Mouse (Mus musculus) brain, embryonic 14.5 days (tissue): ENCODE results near the gene Btf3l4. TPM values are rescaled to one million over a fixed set of nuclear protein-coding genes. Genes with fewer than 3 reads are reported as not detected.

Experiments
- DNase-seq: peaks from one replicate; pipeline ENCODE4 v3.0.0-alpha.2; 2011; ENCODE audit warnings: low read depth
- CTCF ChIP-seq: fragments of 200-500 bp; IDR thresholded peaks from 2 replicates; pipeline ENCODE4 v1.5.1; 2012; ENCODE audit warnings: inconsistent platforms, mild to moderate bottlenecking, moderate library complexity, borderline replicate concordance; ENCODE audit not compliant: insufficient read depth, insufficient read length; ENCODE audit errors: extremely low read depth
- POLR2A ChIP-seq: fragments of 200-500 bp; IDR thresholded peaks from 2 replicates; pipeline ENCODE4 v1.6.1; 2012; ENCODE audit warnings: mild to moderate bottlenecking, inconsistent platforms, borderline replicate concordance; ENCODE audit not compliant: poor library complexity, insufficient read depth, insufficient read length, severe bottlenecking; ENCODE audit errors: extremely low read depth
- polyA plus RNA-seq: library from polyadenylated mRNA; depleted of rRNA; stranded (reverse); fragments of >200 nt; gene quantifications from 2 replicates; pipeline ENCODE4 v1.2.3, GENCODE M21; 2012; rRNA removed

Gene Btf3l4
- 113 and 134 TPM in 2 replicates for polyA plus RNA-seq

DNA sequence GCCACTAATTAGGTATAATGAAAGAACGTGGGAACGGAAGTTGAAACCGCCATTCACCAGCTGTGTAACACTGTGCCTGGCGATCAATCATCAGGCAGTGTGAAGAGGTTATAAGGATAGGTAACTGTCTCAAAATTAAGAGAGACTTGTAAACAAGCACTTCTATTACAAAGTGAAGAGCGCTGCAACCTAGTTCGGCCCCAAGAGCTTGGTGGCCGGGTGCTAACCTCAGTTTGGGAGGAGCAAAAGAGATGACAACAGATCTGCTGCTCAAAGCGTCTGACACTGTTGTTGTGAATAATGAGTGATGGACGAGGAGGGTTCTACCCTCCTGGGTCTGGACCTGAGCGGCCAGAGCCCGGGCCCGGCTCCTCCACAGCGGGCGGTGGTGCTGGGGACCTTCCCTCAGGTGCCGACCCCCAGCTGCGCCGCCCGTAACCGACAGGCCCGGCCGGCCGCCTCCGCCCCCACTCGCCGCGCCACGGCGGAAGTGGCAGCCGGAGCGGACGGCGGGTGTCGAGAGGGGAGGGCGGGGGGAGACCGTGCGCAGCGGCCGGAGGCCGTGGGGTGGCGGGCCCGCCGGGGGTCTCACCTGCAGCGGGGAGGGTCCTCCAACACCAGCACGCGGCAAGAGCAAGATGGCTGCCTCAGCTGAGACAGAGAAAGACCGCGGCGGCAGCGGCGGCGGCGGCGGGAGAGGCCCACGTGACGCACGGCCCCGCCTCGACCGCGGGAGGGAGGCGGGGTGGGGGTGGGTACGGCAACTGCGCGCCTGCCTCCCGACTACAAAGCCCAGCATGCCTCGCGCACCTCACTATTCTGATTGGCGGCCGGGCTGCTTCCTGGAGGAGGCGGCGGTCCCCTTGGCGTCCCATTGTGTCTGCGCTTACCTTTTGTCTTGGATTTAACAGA lies at the start of gene Btf3l4:
Gene Btf3l4 (minus strand): TSS at position 699 of the 912 bp plus-strand sequence.
- DNase-seq = peak; percentile 99
- TF ChIP-seq CTCF (no peak), POLR2A (peak; percentile 69)

DNA sequence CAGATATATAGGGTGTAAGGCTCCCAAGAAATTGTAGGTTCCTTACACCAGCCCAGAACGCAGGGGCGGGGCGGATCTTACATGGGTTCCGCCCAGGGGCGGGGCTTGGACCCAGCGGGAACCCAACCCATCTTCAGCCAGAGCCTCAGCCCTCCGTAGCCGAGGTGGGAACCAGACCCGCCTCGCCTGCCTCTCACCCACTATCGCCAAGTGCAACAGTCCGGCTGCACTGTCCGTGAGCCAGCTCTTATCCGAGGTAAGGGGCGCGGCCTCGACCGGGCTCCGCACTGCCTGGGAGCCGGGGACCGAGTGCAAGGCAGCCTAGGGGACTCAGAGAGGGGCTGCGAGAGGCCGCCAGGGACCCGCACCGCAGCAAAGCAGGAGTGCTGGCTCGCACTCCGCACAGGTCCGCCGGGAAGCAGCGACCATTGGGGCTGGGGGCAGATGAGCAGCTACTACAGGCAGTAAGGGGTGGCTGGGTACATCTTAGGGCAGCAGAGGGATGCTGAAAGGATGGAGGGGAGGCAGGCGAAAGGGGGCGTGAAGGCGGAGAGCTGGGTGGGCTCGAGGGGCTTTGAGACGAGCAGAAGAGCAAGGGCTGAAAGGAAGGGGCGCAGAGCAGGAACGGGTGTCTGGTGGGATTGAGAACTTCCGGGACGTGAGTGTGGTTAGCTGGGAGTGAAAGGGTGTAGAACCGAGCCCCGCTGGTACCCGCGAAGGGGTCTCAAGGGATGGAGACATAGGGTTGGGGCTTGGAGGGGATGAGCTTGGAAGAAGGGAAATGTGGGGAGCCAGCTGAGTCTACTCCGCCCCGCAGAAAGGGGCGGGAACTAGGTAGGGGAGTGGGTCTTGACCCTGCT lies 45.8 kb upstream of the Btf3l4 start, which contains the start of gene Rab3b:
Gene Rab3b (plus strand): TSS at position 101 of the 860 bp plus-strand sequence.
- peak; percentile 87 for DNase-seq
- no peak for TF ChIP-seq CTCF
- TF ChIP-seq POLR2A = no peak

DNA sequence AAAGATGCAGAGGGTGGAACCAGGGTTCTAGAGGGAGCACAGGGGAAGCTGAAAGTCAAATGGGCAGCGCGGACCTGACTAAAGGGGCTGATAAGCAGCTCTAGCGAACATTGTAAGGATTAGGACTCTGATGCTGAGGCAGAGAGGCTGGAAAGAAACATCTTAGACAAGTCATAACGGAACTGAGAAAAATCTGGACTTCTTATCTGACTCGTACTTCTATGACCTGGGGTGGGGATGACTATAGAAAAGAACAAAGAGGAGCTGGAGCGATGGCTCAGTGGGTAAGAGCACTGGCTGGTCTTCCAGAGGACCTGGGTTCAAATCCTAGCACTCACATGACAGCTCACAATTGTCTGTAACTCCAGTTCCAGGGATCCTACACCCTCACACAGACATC lies 44.5 kb upstream of the Btf3l4 start:
- TF ChIP-seq CTCF (no peak), POLR2A (no peak)
- no peak for DNase-seq

DNA sequence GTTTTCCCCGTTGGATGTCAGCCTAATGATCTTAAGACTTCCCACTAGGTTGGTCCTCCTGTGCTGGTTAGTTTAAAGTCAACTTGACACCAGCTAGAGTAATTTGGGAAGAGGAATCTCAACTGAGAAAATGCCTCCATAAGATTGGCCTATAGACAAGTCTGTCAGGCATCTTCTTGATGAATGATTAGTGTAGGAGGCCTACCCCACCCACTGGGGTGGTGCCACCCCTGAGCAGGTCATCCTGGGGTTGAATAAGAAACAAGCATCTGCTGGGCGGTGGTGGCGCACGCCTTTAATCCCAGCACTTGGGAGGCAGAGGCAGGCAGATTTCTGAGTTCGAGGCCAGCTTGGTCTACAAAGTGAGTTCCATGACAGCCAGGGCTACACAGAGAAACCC lies 40.3 kb upstream of the Btf3l4 start:
- DNase-seq = no peak
- TF ChIP-seq POLR2A = no peak
- TF ChIP-seq CTCF = no peak

DNA sequence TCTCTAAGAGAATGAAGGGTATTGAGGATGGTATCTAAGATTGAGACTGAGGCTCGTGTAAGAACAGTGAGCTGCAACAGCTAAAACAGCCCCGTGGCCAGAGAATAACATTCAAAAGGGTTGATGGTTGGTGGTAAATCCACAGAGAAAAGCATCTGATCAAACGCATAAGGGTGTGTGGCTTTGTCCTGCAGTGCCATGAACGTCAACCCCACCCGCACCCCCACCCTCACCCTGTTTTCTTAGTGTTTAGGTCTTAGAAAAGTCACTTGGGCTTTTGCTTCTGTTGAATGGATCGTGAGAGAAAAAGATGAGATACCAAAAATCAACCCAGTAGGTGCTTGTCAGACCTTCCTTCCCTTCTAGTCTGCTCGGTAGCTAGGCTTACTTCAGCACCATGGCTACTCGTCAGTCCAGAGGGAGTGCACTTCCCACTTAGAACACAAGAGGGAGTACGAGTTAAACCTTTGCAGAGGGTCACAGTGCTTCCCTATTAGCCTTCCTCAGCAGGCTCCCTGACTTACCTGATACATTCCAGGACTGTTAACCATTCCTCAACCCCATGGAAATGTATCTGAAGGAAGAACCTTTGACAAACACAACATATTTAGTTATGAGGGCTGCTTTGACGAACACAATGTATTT lies 36.4 kb upstream of the Btf3l4 start:
- peak; percentile 94 for DNase-seq
- TF ChIP-seq POLR2A = no peak
- peak; percentile 90; the same call in 1 of the 2 replicates for TF ChIP-seq CTCF

DNA sequence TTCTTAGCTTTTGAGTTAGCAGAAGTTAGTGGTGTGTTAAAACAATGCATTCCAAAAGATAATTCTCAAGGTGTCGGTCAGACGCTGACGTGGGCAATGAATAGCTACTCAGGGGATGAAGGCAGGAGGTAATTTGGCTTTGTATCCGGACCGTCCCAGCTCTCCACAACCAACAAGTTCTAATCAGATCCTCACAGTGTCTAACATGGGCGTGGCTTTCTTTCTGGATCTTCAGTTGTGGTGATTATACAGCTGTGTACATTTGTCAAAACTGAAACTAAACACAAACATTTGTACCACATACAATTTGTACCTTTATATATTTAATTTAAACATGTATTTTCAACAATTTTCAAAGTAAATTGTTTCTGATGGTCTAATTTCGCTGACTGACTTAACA lies 33.4 kb upstream of the Btf3l4 start:
- no peak for DNase-seq
- no peak for TF ChIP-seq CTCF
- TF ChIP-seq POLR2A = no peak

DNA sequence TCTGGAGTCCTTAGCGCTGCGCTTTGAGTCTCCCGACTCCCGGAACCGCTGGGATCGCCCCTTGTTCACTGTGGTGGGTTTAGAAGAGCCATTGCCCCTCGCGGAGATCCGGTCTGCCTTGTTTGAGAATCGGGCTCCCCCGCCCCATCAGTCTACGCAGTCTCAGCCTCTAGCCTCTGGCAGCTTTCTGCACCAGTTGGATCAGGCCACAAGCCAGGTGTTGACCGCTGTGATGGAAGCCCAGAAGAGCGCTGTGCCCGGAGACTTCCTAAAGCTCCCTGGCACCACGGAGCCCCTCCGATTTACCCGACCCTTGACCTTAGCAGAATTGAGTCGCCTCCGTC lies 15.1 kb upstream of the Btf3l4 start, which contains the start of gene A730015C16Rik:
Gene A730015C16Rik (minus strand): TSS at position 115 of the 344 bp plus-strand sequence.
- TF ChIP-seq CTCF (no peak), POLR2A (no peak)
- peak; percentile 13 for DNase-seq

DNA sequence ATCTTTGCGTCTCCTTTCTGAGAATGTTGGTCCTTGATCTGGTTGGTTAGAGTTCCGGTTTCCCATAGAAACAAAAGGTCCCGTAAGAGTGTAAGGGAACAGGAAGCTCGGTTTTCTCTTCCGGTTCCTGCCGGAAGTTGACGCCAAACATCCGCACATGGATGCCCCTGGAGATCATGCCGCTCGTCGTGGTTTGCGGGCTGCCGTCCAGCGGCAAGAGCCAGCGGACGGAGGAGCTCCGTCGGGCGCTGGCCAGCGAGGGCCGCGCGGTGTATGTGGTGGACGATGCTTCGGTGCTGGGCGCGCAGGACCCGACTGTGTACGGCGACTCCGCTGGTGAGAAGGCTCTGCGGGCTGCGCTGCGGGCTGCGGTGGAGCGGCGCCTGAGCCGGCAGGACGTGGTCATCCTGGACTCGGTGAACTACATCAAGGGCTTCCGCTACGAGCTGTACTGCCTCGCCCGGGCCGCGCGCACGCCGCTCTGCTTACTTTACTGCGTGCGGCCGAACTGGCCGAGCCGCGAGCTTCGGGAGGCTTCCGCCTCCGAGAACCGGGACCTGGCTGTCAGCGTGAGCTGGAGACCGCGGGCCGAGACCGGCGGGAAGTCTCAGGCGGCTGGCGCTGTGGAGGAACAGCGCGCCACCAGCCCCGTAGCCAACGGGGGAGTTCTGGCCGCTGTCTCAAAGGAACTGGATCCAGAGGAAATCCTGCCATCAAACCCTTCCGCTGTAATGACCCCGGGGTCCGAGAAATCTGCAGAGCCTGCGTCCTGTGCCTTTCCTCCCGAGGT lies 14.5 kb upstream of the Btf3l4 start, which contains the start of gene Kti12:
Gene Kti12 (plus strand): TSS at position 71 of the 790 bp plus-strand sequence.
- peak; percentile 43; the same call in 1 of the 2 replicates for TF ChIP-seq POLR2A
- no peak for TF ChIP-seq CTCF
- peak; percentile 96 for DNase-seq

DNA sequence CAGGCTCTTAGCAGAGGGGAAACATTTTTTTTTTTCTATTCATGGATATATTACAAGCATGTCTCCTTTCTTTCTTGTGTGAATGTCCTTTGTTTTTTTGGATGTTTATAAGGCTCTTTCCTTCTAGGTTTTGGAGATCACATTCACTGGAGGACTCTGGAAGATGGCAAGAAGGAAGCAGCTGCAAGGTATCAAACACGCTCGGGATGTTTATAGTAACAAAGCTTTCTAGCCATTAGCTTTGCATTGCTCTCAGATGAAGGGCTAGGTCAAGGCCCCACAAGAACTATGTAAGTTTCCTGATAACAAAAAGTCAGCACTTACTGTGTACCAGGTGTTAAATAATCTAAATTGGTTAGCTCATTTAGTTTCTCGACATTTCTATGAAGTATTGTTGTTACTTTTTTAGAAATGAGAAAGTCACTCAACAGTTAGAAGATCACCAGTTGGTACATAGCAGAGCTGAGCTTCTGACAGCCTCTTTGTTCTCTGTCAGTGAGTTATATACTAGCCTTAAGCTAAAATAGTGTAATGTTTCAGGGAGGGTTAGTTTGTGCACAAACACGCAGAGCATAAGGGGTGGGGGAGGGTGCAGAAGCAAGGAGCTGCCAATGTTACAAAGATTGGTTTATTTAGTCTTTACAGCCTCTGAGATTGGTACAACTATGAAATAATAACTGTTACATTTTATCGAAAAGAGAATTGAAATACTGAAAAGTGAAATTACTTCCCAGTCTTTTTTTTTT lies 12.6 kb upstream of the Btf3l4 start:
- TF ChIP-seq CTCF (no peak), POLR2A (no peak)

More for the DNA sequence above, 12.6 kb upstream of the Btf3l4 start:
- DNase-seq = no peak
